ENCODE assay signal across 1 mouse cellular context in genomic region chr1:57849087-57849486, GRCm38 (mm10).
TF ChIP-seq lines count a peak whose summit lies in the region.

No protein-coding gene starts in this region.

TF ChIP-seq in CH12.LX, 34 proteins besides CTCF, POLR2A, EP300 and RAD21 (continued from another document):
- TF ChIP-seq KAT2A (IDR thresholded peaks at IDR 0.05; ENCODE audit: insufficient replicate concordance, low read length) = no peak
- TF ChIP-seq MEF2A (IDR thresholded peaks at IDR 0.05; ENCODE audit: borderline replicate concordance, low read depth, low read length) = peak; percentile 33; the same call in 1 of the 2 replicates
- TF ChIP-seq HCFC1 (IDR thresholded peaks at IDR 0.05; ENCODE audit: low read depth, low read length) = 0 out of 2 replicates have a peak, but pooled peaks have one; percentile 9
- TF ChIP-seq MAFK (IDR thresholded peaks at IDR 0.05; ENCODE audit: insufficient replicate concordance, low read length) = peak; percentile 64; the same call in 1 of the 2 replicates
- TF ChIP-seq USF2 (conservative IDR thresholded peaks at IDR 0.05; ENCODE audit: low read depth, low read length) = 0 out of 2 replicates have a peak, but pooled peaks have one; percentile 6
- TF ChIP-seq USF1 (IDR thresholded peaks at IDR 0.05; ENCODE audit: low read depth, low read length) = peak; percentile 53
- peak; percentile 53 for TF ChIP-seq BHLHE40 (IDR thresholded peaks at IDR 0.05; ENCODE audit: low read depth, low read length)
- TF ChIP-seq TCF12 (IDR thresholded peaks at IDR 0.05; ENCODE audit: low read depth, low read length) = peak; percentile 69
- TF ChIP-seq ZKSCAN1 (IDR thresholded peaks at IDR 0.05; ENCODE audit: borderline replicate concordance, low read depth, low read length) = no peak
- peak; percentile 22; the same call in 1 of the 2 replicates for TF ChIP-seq CHD1 (IDR thresholded peaks at IDR 0.05; ENCODE audit: low read depth, low read length)
- peak; percentile 78 for TF ChIP-seq ETS1 (conservative IDR thresholded peaks at IDR 0.05; ENCODE audit: low read depth, low read length)
- peak; percentile 60; the same call in 1 of the 2 replicates for TF ChIP-seq JUND (conservative IDR thresholded peaks at IDR 0.05; ENCODE audit: low read depth, low read length)
